Mouse (Mus musculus) erythroblast, embryonic 14.5 days (primary cell): ENCODE measurements around the gene Hip1r.

Experiments
- GATA1 ChIP-seq: IDR thresholded peaks from 2 replicates; pipeline ENCODE4 v1.6.1; 2012; ENCODE audit warnings: low read length, inconsistent platforms, mixed read lengths
- TAL1 ChIP-seq: IDR thresholded peaks from 3 replicates; pipeline ENCODE4 v1.6.1; 2012; ENCODE audit warnings: low read length, inconsistent platforms, mixed read lengths

DNA sequence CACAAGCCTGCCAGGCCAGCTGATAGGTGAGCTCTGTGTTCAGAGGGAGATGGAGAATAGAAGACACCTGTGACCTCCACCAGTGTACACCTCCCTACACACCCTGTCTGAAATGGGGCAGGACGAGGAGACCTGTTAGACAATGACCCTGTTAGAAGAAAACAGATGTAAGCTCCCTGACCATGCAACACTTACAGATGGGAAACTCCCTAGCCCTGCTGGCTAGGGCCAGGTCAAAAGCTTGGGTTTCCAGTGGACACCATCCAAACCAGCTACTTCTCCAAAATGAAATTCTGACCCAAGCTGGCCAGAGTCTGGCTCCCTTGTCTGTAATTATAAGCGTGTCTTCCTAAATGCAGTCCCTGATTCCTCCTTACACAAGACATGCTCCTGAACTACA, 42.3 kb downstream of the Hip1r start:
- no peak for TF ChIP-seq GATA1
- no peak for TF ChIP-seq TAL1
